Mouse (Mus musculus) T-cell, adult 2 months (primary cell): ENCODE measurements around the gene Kif26b.

Experiments used
- DNase-seq: peaks from one replicate; pipeline ENCODE4 v3.0.0; 2022; ENCODE audit warnings: low spot score

Kif26b gene

GRCm38 (mm10) chr1:178590229-178591171 lies 61.6 kb downstream of the Kif26b start:
- DNase-seq = no peak

GRCm38 (mm10) chr1:178597113-178597512 lies 68.2 kb downstream of the Kif26b start:
- DNase-seq = no peak

GRCm38 (mm10) chr1:178597757-178598156 lies 68.8 kb downstream of the Kif26b start:
- no peak for DNase-seq

GRCm38 (mm10) chr1:178600851-178601569 lies 72.1 kb downstream of the Kif26b start:
- no peak for DNase-seq

GRCm38 (mm10) chr1:178609151-178609775 lies 80.3 kb downstream of the Kif26b start:
- DNase-seq = no peak

- no peak for DNase-seq
These were observed 82.6 kb downstream of the Kif26b start for GRCm38 (mm10) chr1:178611512-178611911.

- DNase-seq = no peak
These were observed 92.4 kb downstream of the Kif26b start for GRCm38 (mm10) chr1:178621301-178621700.

- no peak for DNase-seq
These were observed 95.0 kb downstream of the Kif26b start for GRCm38 (mm10) chr1:178623889-178624288.

- no peak for DNase-seq
These were observed 98.0 kb downstream of the Kif26b start for GRCm38 (mm10) chr1:178626961-178627381.

GRCm38 (mm10) chr1:178630042-178630441 lies 101.1 kb downstream of the Kif26b start:
- DNase-seq = no peak

- no peak for DNase-seq
These were observed 102.9 kb downstream of the Kif26b start for GRCm38 (mm10) chr1:178631863-178632262.

GRCm38 (mm10) chr1:178634359-178635085 lies 105.6 kb downstream of the Kif26b start:
- no peak for DNase-seq

- DNase-seq = no peak
These were observed 106.5 kb downstream of the Kif26b start for GRCm38 (mm10) chr1:178635470-178635869.

GRCm38 (mm10) chr1:178637293-178637692 lies 108.4 kb downstream of the Kif26b start:
- DNase-seq = no peak

GRCm38 (mm10) chr1:178639951-178640350 lies 111.0 kb downstream of the Kif26b start:
- no peak for DNase-seq

GRCm38 (mm10) chr1:178640719-178641455 lies 112.0 kb downstream of the Kif26b start:
- DNase-seq = no peak

- no peak for DNase-seq
These were observed 112.9 kb downstream of the Kif26b start for GRCm38 (mm10) chr1:178641788-178642187.

- DNase-seq = no peak
These were observed 116.0 kb downstream of the Kif26b start for GRCm38 (mm10) chr1:178644954-178645353.

GRCm38 (mm10) chr1:178646589-178646988 lies 117.7 kb downstream of the Kif26b start:
- DNase-seq = no peak

GRCm38 (mm10) chr1:178655525-178655924 lies 126.6 kb downstream of the Kif26b start:
- no peak for DNase-seq

GRCm38 (mm10) chr1:178661035-178661434 lies 132.1 kb downstream of the Kif26b start:
- DNase-seq = no peak
